Mouse (Mus musculus): ENCODE data around the gene Srgap3. TPM values are rescaled to one million over a fixed set of nuclear protein-coding genes. Genes with fewer than 3 reads are reported as not detected.
"Not testable (repeated sequence)": the region's sequence is repeated elsewhere in the genome, so short reads cannot be mapped to it uniquely, and the experiment has no call there.

Srgap3 gene
- total RNA-seq, 1 experiment = 3.3 TPM

DNA sequence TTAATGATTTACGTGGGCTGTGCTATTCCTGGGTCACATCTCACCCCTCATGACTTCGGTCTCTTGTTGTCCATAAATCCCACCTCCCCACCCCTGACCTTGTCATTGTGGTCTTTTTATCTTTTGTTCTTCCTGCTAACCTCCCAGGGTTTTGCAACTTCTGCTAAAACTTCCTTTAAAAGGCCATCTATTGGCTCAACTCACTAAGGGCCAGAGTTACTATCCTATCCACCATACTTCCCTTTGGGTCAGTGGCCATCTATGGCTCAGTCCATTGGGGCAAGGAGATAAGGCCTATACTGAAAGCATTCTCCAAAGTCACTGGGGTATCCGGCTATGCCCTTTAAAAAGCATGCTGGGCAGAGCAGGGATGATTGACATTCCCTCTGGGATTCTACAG, 233.1 kb downstream of the Srgap3 start:
- Histone ChIP-seq H3K27ac (ENCODE audit: insufficient read depth, low read depth, low read length, poor library complexity, severe bottlenecking) (no peak overlapping the region), H3K36me3 (ENCODE audit: control insufficient read depth, insufficient read depth, low read length, poor library complexity, severe bottlenecking) (no peaks in the 10 kb centered on the region), H3K4me3 (ENCODE audit: insufficient read depth in 1 of 2, low read depth in 1 of 2, low read length in 2 of 2, poor library complexity in 1 of 2, severe bottlenecking in 1 of 2) (no peak overlapping the region), H3K9me3 (ENCODE audit: control insufficient read depth, insufficient read depth, low read depth, low read length) (peaks cover 12% of the 10 kb centered on the region), H3K4me1 (ENCODE audit: control insufficient read depth in 2 of 2, insufficient read depth in 2 of 2, low read length in 2 of 2, poor library complexity in 1 of 2) (no peaks in the 10 kb centered on the region), H3K9ac (ENCODE audit: insufficient read depth, low read depth, low read length, poor library complexity, severe bottlenecking) (no peak overlapping the region)
- TF ChIP-seq CHD2 (IDR thresholded peaks at IDR 0.05; ENCODE audit: low read depth, low read length) (no peak), ZNF384 (IDR thresholded peaks at IDR 0.05; ENCODE audit: low read depth, low read length) (no peak), MAFK (IDR thresholded peaks at IDR 0.05; ENCODE audit: insufficient read depth, low read depth, low read length) (no peak), HCFC1 (IDR thresholded peaks at IDR 0.05; ENCODE audit: borderline replicate concordance, insufficient read depth, low read length) (no peak), ZC3H11A (IDR thresholded peaks at IDR 0.05; ENCODE audit: borderline replicate concordance, low read depth, low read length) (no peak)
- no peak for DNase-seq (ENCODE audit: low read depth, low spot score)
- in situ Hi-C loops (cut with MboI; ENCODE audit: low sequenced_read_pairs in 2 of 2, unreplicated experiment in 2 of 2) = loop anchor here (25.0 kb wide), 1 partner anchor 298 kb away; no protein-coding TSS in a partner anchor

DNA sequence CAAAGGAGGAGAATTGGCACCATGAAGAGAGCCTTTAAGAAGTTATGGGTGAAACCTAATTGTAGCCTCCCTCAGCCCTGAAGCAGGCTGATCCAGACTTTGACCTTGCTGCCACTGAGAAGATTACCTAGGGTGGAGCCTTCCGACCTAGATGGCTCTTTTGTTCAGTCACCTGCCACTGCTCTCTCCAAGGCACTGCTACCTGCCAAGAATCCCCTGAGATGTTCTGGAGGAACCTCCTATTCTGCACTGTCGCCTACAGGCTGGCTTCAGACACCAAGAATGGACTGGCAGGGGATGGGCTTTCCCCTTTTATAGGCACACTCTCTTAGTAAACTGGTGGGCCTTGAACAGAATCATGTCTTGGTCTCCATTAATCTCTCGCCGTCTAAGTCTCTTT, 244.8 kb downstream of the Srgap3 start:
- not testable (repeated sequence) for DNase-seq (ENCODE audit: low read depth, low spot score); H3K9me3 ChIP-seq (ENCODE audit: control insufficient read depth, insufficient read depth, low read depth, low read length); H3K4me1 ChIP-seq (ENCODE audit: control insufficient read depth in 2 of 2, insufficient read depth in 2 of 2, low read length in 2 of 2, poor library complexity in 1 of 2); H3K9ac ChIP-seq (ENCODE audit: insufficient read depth, low read depth, low read length, poor library complexity, severe bottlenecking); H3K36me3 ChIP-seq (ENCODE audit: control insufficient read depth, insufficient read depth, low read length, poor library complexity, severe bottlenecking); H3K4me3 ChIP-seq (ENCODE audit: insufficient read depth in 1 of 2, low read depth in 1 of 2, low read length in 2 of 2, poor library complexity in 1 of 2, severe bottlenecking in 1 of 2); H3K27ac ChIP-seq (ENCODE audit: insufficient read depth, low read depth, low read length, poor library complexity, severe bottlenecking)
- in situ Hi-C loops (cut with MboI; ENCODE audit: low sequenced_read_pairs in 2 of 2, unreplicated experiment in 2 of 2) = loop anchor here (25.0 kb wide), 1 partner anchor 310 kb away; no protein-coding TSS in a partner anchor

DNA sequence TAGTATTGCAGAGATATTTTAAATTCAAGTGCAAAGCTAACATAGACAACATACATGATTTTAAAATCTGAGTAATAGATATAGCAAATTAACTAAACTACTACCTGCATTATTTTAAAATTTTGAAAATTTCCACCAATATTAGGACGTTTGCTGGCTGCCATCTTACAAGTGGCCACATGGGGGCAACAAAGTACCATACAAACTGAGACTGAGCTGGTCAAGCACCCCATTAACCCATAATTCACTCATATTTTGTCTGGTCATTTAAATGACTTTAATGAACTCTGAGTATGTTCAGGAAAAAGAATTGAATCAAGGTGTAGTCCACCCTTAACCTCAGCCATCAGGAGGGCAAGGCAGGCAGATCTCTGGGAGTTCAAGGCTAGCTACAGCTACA, 246.7 kb downstream of the Srgap3 start:
- peaks cover 4% of the 10 kb centered on the region; the same call in 1 of the 2 replicates for H3K9me3 ChIP-seq (ENCODE audit: control insufficient read depth, insufficient read depth, low read depth, low read length)
- H3K36me3 ChIP-seq (ENCODE audit: control insufficient read depth, insufficient read depth, low read length, poor library complexity, severe bottlenecking) = peaks cover 4% of the 10 kb centered on the region; the same call in 1 of the 2 replicates
- TF ChIP-seq ZC3H11A (IDR thresholded peaks at IDR 0.05; ENCODE audit: borderline replicate concordance, low read depth, low read length) (peak; percentile 95), HCFC1 (IDR thresholded peaks at IDR 0.05; ENCODE audit: borderline replicate concordance, insufficient read depth, low read length) (no peak), ZNF384 (IDR thresholded peaks at IDR 0.05; ENCODE audit: low read depth, low read length) (no peak)
- no peak for DNase-seq (ENCODE audit: low read depth, low spot score)
- no peak overlapping the region for H3K27ac ChIP-seq (ENCODE audit: insufficient read depth, low read depth, low read length, poor library complexity, severe bottlenecking)
- H3K9ac ChIP-seq (ENCODE audit: insufficient read depth, low read depth, low read length, poor library complexity, severe bottlenecking) = no peak overlapping the region
- no peak overlapping the region for H3K4me3 ChIP-seq (ENCODE audit: insufficient read depth in 1 of 2, low read depth in 1 of 2, low read length in 2 of 2, poor library complexity in 1 of 2, severe bottlenecking in 1 of 2)
- peaks cover 0 to 3% of the 10 kb centered on the region in 2 experiments; a peak in 1 of 4 replicates for H3K4me1 ChIP-seq (ENCODE audit: control insufficient read depth in 2 of 2, insufficient read depth in 2 of 2, low read length in 2 of 2, poor library complexity in 1 of 2)
- in situ Hi-C loops (cut with MboI; ENCODE audit: low sequenced_read_pairs in 2 of 2, unreplicated experiment in 2 of 2) = loop anchor here (25.0 kb wide), 1 partner anchor 312 kb away; no protein-coding TSS in a partner anchor

DNA sequence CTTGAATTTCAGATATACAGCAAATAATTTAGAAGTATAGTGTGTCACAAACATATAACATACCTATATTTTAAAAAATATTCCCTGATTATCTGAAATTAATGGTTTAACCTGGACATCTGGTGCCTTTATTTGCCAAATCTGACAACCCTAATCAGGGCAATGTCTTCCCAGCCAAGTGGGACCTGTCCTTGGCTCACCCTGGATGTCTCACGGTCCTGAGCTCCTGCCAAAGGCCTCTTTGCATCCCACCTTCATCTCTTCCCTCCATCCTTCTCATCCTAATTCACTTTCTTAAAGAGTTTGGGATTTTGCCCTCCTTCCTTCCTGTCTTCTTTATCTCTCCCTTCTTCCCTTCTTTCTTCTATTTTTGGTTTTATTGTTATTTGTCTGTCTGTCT, 248.0 kb downstream of the Srgap3 start:
- no peak for DNase-seq (ENCODE audit: low read depth, low spot score)
- no peak for TF ChIP-seq MAFK (IDR thresholded peaks at IDR 0.05; ENCODE audit: insufficient read depth, low read depth, low read length)
- TF ChIP-seq ZNF384 (IDR thresholded peaks at IDR 0.05; ENCODE audit: low read depth, low read length) = no peak
- TF ChIP-seq CHD2 (IDR thresholded peaks at IDR 0.05; ENCODE audit: low read depth, low read length) = no peak
- TF ChIP-seq HCFC1 (IDR thresholded peaks at IDR 0.05; ENCODE audit: borderline replicate concordance, insufficient read depth, low read length) = no peak
- TF ChIP-seq ZC3H11A (IDR thresholded peaks at IDR 0.05; ENCODE audit: borderline replicate concordance, low read depth, low read length) = no peak
- H3K36me3 ChIP-seq (ENCODE audit: control insufficient read depth, insufficient read depth, low read length, poor library complexity, severe bottlenecking) = peaks cover 2% of the 10 kb centered on the region; the same call in 1 of the 2 replicates
- in situ Hi-C loops (cut with MboI; ENCODE audit: low sequenced_read_pairs in 2 of 2, unreplicated experiment in 2 of 2) = no loop called here
- no peak overlapping the region for H3K27ac ChIP-seq (ENCODE audit: insufficient read depth, low read depth, low read length, poor library complexity, severe bottlenecking)
- no peaks in the 10 kb centered on the region for H3K9me3 ChIP-seq (ENCODE audit: control insufficient read depth, insufficient read depth, low read depth, low read length)
- no peak overlapping the region for H3K9ac ChIP-seq (ENCODE audit: insufficient read depth, low read depth, low read length, poor library complexity, severe bottlenecking)
- no peak overlapping the region for H3K4me3 ChIP-seq (ENCODE audit: insufficient read depth in 1 of 2, low read depth in 1 of 2, low read length in 2 of 2, poor library complexity in 1 of 2, severe bottlenecking in 1 of 2)
- H3K4me1 ChIP-seq (ENCODE audit: control insufficient read depth in 2 of 2, insufficient read depth in 2 of 2, low read length in 2 of 2, poor library complexity in 1 of 2) = peaks cover 0 to 9% of the 10 kb centered on the region in 2 experiments; a peak in 1 of 4 replicates
